Comparison of ENCODE assay signal across 9 mouse cellular contexts in the genomic region with DNA sequence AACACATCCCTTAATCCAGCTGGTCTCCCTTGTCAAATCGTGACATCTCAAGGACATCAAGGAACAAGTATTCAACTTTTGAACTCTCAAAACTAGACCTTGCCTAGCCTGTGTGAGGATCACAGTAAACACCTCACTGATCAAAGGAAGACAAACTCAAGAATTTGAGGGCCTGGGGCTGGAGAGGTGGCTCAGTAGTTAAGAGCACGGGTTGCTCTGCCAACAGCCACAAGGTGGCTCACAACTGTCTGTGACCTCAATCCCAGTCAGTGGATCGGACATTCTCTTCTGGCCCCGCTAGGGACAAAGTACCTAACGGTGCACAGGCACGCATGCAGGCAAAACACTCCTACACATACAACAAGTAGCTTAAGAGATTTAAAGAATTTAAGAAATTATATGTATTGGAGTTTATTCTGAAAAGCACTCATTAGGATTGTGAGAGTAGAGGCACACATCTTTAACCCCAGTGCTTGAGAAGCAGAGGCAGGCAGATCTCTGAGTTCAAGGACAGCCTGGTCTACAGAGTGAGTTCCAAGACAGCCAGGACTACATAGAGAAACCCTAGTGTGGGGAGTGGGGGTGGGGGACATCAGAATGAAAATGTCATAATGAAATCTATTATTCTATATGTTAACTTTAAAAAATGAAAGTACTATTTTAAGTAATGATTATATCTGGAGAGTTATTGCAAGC. TPM values are rescaled to one million over a fixed set of nuclear protein-coding genes. Genes with fewer than 3 reads are reported as not detected.
DNase-seq lines count a peak whose midpoint lies in the region; ATAC-seq and TF ChIP-seq lines count a peak whose summit lies in the region.
"Had no signal": no experiment of that assay in that cellular context is flagged by ENCODE, and none has a peak within 500 bp of the region (broad histone marks: within the 10 kb centered on the region; RNA-seq: fewer than 3 reads in every experiment).

No protein-coding gene starts in this region.

- DNase-seq in liver, adult 2 months (ENCODE audit: extremely low read depth, low read depth, low spot score): peak; percentile 10
- no peak for DNase-seq in liver, embryonic 11.5 days (ENCODE audit: low spot score)
- DNase-seq in ZHBTc4 (ENCODE audit: low read depth, low spot score): peak; percentile 87
- DNase-seq in layer of hippocampus, postnatal 10 days (ENCODE audit: low spot score in 2 of 2): no peak
- no peak for DNase-seq in T-cell, adult 2 months (ENCODE audit: low spot score)
- no peak for DNase-seq in yolk sac, embryonic 10.5 days (ENCODE audit: low spot score)

- peaks cover 5% of the 10 kb centered on the region; the same call in 1 of the 2 replicates for H3K9me3 ChIP-seq in liver, embryonic 11.5 days (ENCODE audit: control insufficient read depth, low read length)
- H3K9me3 ChIP-seq in hindbrain, embryonic 12.5 days (replicated peaks): peaks cover 7% of the 10 kb centered on the region; the same call in 1 of the 2 replicates
- no peaks in the 10 kb centered on the region for H3K9me3 ChIP-seq in midbrain, embryonic 15.5 days
- H3K9me3 ChIP-seq: liver, embryonic 15.5 days had no signal

- no peak for TF ChIP-seq POLR2A in liver, adult 2 months (IDR thresholded peaks at IDR 0.05; ENCODE audit: extremely low read depth, insufficient read depth, low read length)

- TF ChIP-seq CTCF in liver, adult 2 months (IDR thresholded peaks at IDR 0.05; ENCODE audit: low read depth, low read length): peak; percentile 36

- no peaks in the 10 kb centered on the region for H3K36me3 ChIP-seq in liver, adult 2 months (ENCODE audit: control insufficient read depth, insufficient read depth, low read length)
- H3K36me3 ChIP-seq in liver, embryonic 11.5 days (ENCODE audit: control insufficient read depth, insufficient read depth, low read length): 0 out of 2 replicates have a peak, but pooled peaks cover 3% of the 10 kb centered on the region
- H3K36me3 ChIP-seq in hindbrain, embryonic 12.5 days: no peaks in the 10 kb centered on the region; the same call in 1 of the 2 replicates
- H3K36me3 ChIP-seq in midbrain, embryonic 15.5 days (replicated peaks): no peaks in the 10 kb centered on the region
- H3K36me3 ChIP-seq: liver, embryonic 15.5 days had no signal

- no peak overlapping the region for H3K4me2 ChIP-seq in liver, embryonic 11.5 days
- no peak overlapping the region for H3K4me2 ChIP-seq in hindbrain, embryonic 12.5 days (replicated peaks)
- no peak overlapping the region for H3K4me2 ChIP-seq in midbrain, embryonic 15.5 days
- H3K4me2 ChIP-seq: liver, embryonic 15.5 days had no signal

- no peak for ATAC-seq in liver, embryonic 11.5 days (replicated peaks; ENCODE audit: low FRiP score)
- peak; percentile 46; the same call in 1 of the 2 replicates for ATAC-seq in hindbrain, embryonic 12.5 days (ENCODE audit: low FRiP score)
- peak; percentile 75 for ATAC-seq in midbrain, embryonic 15.5 days (replicated peaks)

- no peak overlapping the region for H3K4me3 ChIP-seq in liver, adult 2 months (ENCODE audit: insufficient read depth, low read depth, low read length)
- H3K4me3 ChIP-seq in liver, embryonic 11.5 days (ENCODE audit: low read depth, low read length): no peak overlapping the region
- H3K4me3 ChIP-seq in hindbrain, embryonic 12.5 days: no peak overlapping the region
- H3K4me3 ChIP-seq in midbrain, embryonic 15.5 days: no peak overlapping the region
- H3K4me3 ChIP-seq: liver, embryonic 15.5 days had no signal

- H3K4me1 ChIP-seq in liver, adult 2 months (ENCODE audit: control insufficient read depth, insufficient read depth, low read length): no peaks in the 10 kb centered on the region; the same call in 1 of the 2 replicates
- H3K4me1 ChIP-seq in liver, embryonic 11.5 days (replicated peaks; ENCODE audit: control insufficient read depth, insufficient read depth, low read length): no peaks in the 10 kb centered on the region
- 0 out of 2 replicates have a peak, but pooled peaks cover 8% of the 10 kb centered on the region for H3K4me1 ChIP-seq in hindbrain, embryonic 12.5 days
- H3K4me1 ChIP-seq in midbrain, embryonic 15.5 days: 0 out of 2 replicates have a peak, but pooled peaks cover 2% of the 10 kb centered on the region
- H3K4me1 ChIP-seq: liver, embryonic 15.5 days had no signal

- no peaks in the 10 kb centered on the region; the same call in 1 of the 2 replicates for H3K79me2 ChIP-seq in liver, adult 2 months (ENCODE audit: control insufficient read depth, insufficient read depth, low read length)

- H3K27ac ChIP-seq in liver, adult 2 months (replicated peaks; ENCODE audit: insufficient read depth, low read depth, low read length): no peak overlapping the region
- H3K27ac ChIP-seq in liver, embryonic 11.5 days (ENCODE audit: low read depth, low read length): no peak overlapping the region
- no peak overlapping the region for H3K27ac ChIP-seq in hindbrain, embryonic 12.5 days
- no peak overlapping the region for H3K27ac ChIP-seq in midbrain, embryonic 15.5 days
- H3K27ac ChIP-seq: liver, embryonic 15.5 days had no signal

- 48% methylated on average over 6 of the region's 6 CpGs for WGBS in liver, adult 2 months
- 68% methylated on average over 6 of the region's 6 CpGs for WGBS in liver, embryonic 11.5 days
- 61% methylated on average over 6 of the region's 6 CpGs for WGBS in hindbrain, embryonic 12.5 days
- 52% methylated on average over 6 of the region's 6 CpGs for WGBS in midbrain, embryonic 15.5 days

- H3K9ac ChIP-seq in liver, adult 2 months (ENCODE audit: low read depth, low read length): no peak overlapping the region
- no peak overlapping the region for H3K9ac ChIP-seq in liver, embryonic 11.5 days (ENCODE audit: low read depth, low read length)
- H3K9ac ChIP-seq in hindbrain, embryonic 12.5 days: no peak overlapping the region
- H3K9ac ChIP-seq in midbrain, embryonic 15.5 days: no peak overlapping the region
- H3K9ac ChIP-seq: liver, embryonic 15.5 days had no signal

- H3K27me3 ChIP-seq in liver, adult 2 months (ENCODE audit: control insufficient read depth, insufficient read depth, low read length): no peaks in the 10 kb centered on the region
- no peaks in the 10 kb centered on the region for H3K27me3 ChIP-seq in liver, embryonic 11.5 days (replicated peaks; ENCODE audit: control insufficient read depth, insufficient read depth, low read length)
- no peaks in the 10 kb centered on the region for H3K27me3 ChIP-seq in hindbrain, embryonic 12.5 days
- H3K27me3 ChIP-seq in midbrain, embryonic 15.5 days (replicated peaks): no peaks in the 10 kb centered on the region
- H3K27me3 ChIP-seq: liver, embryonic 15.5 days had no signal

RNA-seq across cellular contexts. Expression of a gene that starts 41.2 kb away (rescaled TPM):
- 6.4 and 7.0 TPM in 2 replicates for total RNA-seq in liver, adult 2 months (2014; rRNA removed)
- 1.4 TPM in 2 replicates for polyA plus RNA-seq in liver, adult 2 months (2012; rRNA removed)
- 14.0 and 17.3 TPM in 2 replicates for polyA plus RNA-seq in liver, embryonic 11.5 days (2014; fragmentation: Nextera tagmentation; extraction: Ambion mirVana)
- polyA plus RNA-seq in hindbrain, embryonic 12.5 days (2016; fragmentation: Nextera tagmentation; extraction: Ambion mirVana): 19.4 and 20.8 TPM in 2 replicates
- 23.5 and 24.8 TPM in 2 replicates for polyA plus RNA-seq in midbrain, embryonic 15.5 days (2015; fragmentation: Nextera tagmentation; extraction: Ambion mirVana)
- 10 to 100 TPM; 21.8 to 26.0 TPM for total RNA-seq in layer of hippocampus, postnatal 10 days (2021)

Comparison
In these comparisons a context has a peak if more than half of its experiments do, and no peak if none do; other contexts are left out.
1. DNase-seq: peak in liver, adult 2 months (single experiment) and ZHBTc4 (single experiment); none in liver, embryonic 11.5 days (single experiment), layer of hippocampus, postnatal 10 days (0 of 2), T-cell, adult 2 months (single experiment) and yolk sac, embryonic 10.5 days (single experiment).